Mouse (Mus musculus) intestine, embryonic 15.5 days (tissue): ENCODE data around the gene Sema4c. TPM values are rescaled to one million over a fixed set of nuclear protein-coding genes. Genes with fewer than 3 reads are reported as not detected.

Source experiments
- ATAC-seq: fragments of 200-750 bp; cut with Nextera tagmentation; 2 replicates; pipeline ENCODE4 v1.8.0; 2017; ENCODE audit warnings: moderate TSS enrichment, moderate library complexity
- H3K27ac ChIP-seq: fragments of 300-500 bp; sonication (generic); 2 replicates; pipeline ENCODE4 v1.5.1; 2015; ENCODE audit warnings: mild to moderate bottlenecking, inconsistent platforms
- H3K27me3 ChIP-seq: fragments of 300-500 bp; sonication (generic); replicated peaks from 2 replicates; pipeline ENCODE4 v1.6.1; 2015; ENCODE audit warnings: inconsistent platforms
- H3K36me3 ChIP-seq: fragments of 300-500 bp; sonication (generic); 2 replicates; pipeline ENCODE4 v1.6.1; 2015; ENCODE audit warnings: inconsistent platforms
- H3K4me1 ChIP-seq: fragments of 300-500 bp; sonication (generic); replicated peaks from 2 replicates; pipeline ENCODE4 v1.6.1; 2015; ENCODE audit warnings: inconsistent platforms
- H3K4me2 ChIP-seq: fragments of 300-500 bp; sonication (generic); replicated peaks from 2 replicates; pipeline ENCODE4 v1.6.1; 2015; ENCODE audit warnings: mild to moderate bottlenecking, inconsistent platforms
- H3K4me3 ChIP-seq: fragments of 300-500 bp; sonication (generic); replicated peaks from 2 replicates; pipeline ENCODE4 v1.5.1; 2015; ENCODE audit warnings: inconsistent platforms
- H3K9ac ChIP-seq: fragments of 300-500 bp; sonication (generic); 2 replicates; pipeline ENCODE4 v1.6.1; 2015; ENCODE audit warnings: inconsistent platforms
- H3K9me3 ChIP-seq: fragments of 300-500 bp; sonication (generic); 2 replicates; pipeline ENCODE4 v1.6.1; 2016; ENCODE audit warnings: inconsistent platforms
- WGBS: fragments of 180-500 bp; shearing (Covaris S2); methylation state at CpG from one replicate; pipeline ENCODE4 v1.1.7; 2015; 5-methylcytosine and 5-hydroxymethylcytosine counted together
- polyA plus RNA-seq: library from polyadenylated mRNA; unstranded; fragments of >200 nt; fragmentation: Nextera tagmentation; extraction: Ambion mirVana; gene quantifications from 2 replicates; pipeline ENCODE4 v1.2.1, GENCODE M21; 2015

Sema4c gene
- polyA plus RNA-seq, 1 experiment from 2014 or later: 11.6 TPM

DNA sequence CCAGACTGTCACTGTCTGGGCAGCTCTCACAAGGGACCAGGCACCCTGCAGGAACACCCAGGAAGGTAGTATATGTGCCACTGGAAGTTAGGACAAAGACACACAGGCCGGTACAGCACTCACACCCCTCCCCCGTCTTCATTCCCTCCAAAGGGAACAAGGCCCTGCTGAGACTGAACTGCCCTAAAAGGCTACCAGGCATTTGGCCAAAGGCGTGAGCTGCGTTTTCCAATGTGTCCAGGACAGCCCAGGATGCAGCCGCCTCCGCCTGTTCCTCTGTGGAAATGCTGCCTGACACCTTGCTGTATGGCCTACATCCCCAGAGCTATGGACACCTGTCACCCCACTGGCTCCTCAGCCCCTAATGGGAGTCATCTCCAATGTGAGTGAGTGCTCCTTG, 31.3 kb upstream of the Sema4c start:
- peak; percentile 32 for ATAC-seq
- Histone ChIP-seq H3K4me2 (no peak overlapping the region), H3K27ac (peak overlapping the region; percentile 68), H3K9ac (peak overlapping the region; percentile 13; the same call in 1 of the 2 replicates), H3K36me3 (no peaks in the 10 kb centered on the region), H3K4me1 (peaks cover 37% of the 10 kb centered on the region), H3K9me3 (no peaks in the 10 kb centered on the region), H3K4me3 (no peak overlapping the region), H3K27me3 (no peaks in the 10 kb centered on the region)
- 57% methylated on average over 6 of the region's 6 CpGs for WGBS

- peaks cover 41% of the 10 kb centered on the region for H3K4me1 ChIP-seq
- 0 out of 2 replicates have a peak overlapping the region, but pooled peaks have one; percentile 15 for H3K4me2 ChIP-seq
These were observed 30.6 kb upstream of the Sema4c start for GRCm38 (mm10) chr1:36588476-36589450.

DNA sequence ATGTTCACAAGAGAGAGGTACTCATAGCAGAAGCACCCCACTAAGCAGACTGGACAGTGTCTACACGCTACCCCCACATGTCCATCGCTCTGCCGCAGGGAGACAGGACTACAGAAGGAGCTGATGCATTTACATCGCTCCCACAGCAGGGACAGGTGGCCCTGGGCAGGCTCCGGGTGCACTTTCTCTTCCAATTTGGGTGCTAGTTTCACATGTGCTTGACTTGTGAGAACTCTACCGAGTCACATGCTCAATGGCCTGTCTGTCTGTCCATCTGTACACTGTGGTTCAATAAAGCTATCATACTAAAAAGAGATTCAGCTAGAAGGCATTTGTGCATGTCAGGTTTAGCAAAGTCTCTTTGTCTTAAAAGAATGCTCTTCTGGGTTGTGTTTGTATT, 29.7 kb upstream of the Sema4c start:
- Histone ChIP-seq H3K36me3 (no peaks in the 10 kb centered on the region), H3K9me3 (no peaks in the 10 kb centered on the region), H3K4me2 (no peak overlapping the region), H3K27me3 (no peaks in the 10 kb centered on the region), H3K9ac (no peak overlapping the region), H3K4me3 (no peak overlapping the region), H3K4me1 (peaks cover 42% of the 10 kb centered on the region), H3K27ac (peak overlapping the region; percentile 68)
- 92% methylated on average over 6 of the region's 6 CpGs for WGBS
- no peak for ATAC-seq

More at GRCm38 (mm10) chr1:36588476-36589450, 30.6 kb upstream of the Sema4c start:
- Histone ChIP-seq H3K9ac (peak overlapping the region; percentile 13; the same call in 1 of the 2 replicates), H3K4me3 (no peak overlapping the region), H3K27ac (peak overlapping the region; percentile 68), H3K9me3 (no peaks in the 10 kb centered on the region), H3K36me3 (no peaks in the 10 kb centered on the region), H3K27me3 (no peaks in the 10 kb centered on the region)
- WGBS: 48% methylated on average over 13 of the region's 13 CpGs
- ATAC-seq: peak; percentile 60

- Histone ChIP-seq H3K4me2 (no peak overlapping the region), H3K4me3 (no peak overlapping the region), H3K36me3 (no peaks in the 10 kb centered on the region), H3K9me3 (no peaks in the 10 kb centered on the region), H3K9ac (no peak overlapping the region), H3K4me1 (peaks cover 38% of the 10 kb centered on the region), H3K27me3 (no peaks in the 10 kb centered on the region), H3K27ac (no peak overlapping the region)
- 45% methylated on average over 4 of the region's 4 CpGs for WGBS
- ATAC-seq: no peak
These were observed 28.1 kb upstream of the Sema4c start for GRCm38 (mm10) chr1:36586288-36586687.

DNA sequence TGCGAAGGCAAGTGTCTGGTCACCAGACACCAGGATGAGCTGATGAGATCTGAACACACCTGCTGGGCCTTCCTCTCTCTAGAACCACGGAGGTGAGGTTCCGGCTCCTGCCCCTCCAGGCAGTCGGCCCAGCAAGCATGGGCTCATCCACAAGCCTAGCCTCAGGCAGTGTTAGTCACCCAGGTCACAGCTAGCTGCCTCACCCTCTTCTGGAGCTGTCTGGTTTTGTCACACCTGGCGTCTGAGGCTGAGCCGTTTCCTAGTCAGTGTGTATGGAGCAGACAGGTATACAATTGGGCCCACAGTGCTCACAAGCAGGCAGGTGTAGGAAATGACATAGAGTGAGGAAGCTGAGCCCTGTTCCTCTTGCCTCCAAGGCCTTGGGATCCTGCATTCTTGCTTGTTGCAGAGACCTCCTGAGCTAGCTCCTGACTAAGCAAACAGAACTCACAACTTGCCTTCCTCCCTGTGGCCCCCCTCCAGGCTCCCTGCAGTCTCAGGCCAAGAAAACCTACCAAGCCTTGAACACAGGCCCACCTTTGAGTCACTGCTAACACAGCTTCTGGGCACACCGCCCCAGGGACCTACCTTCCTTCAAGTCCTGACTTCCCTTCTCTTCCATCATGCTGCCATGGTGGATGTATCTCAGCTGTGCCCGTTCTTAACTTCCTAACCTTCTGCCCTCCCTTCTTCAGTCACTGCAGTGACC, 25.4 kb upstream of the Sema4c start:
- H3K4me1 ChIP-seq: peaks cover 34% of the 10 kb centered on the region
- no peak for ATAC-seq
- H3K27ac ChIP-seq: no peak overlapping the region
- H3K4me2 ChIP-seq: no peak overlapping the region
- 72% methylated on average over 8 of the region's 8 CpGs for WGBS
- H3K4me3 ChIP-seq: no peak overlapping the region
- no peaks in the 10 kb centered on the region for H3K36me3 ChIP-seq
- H3K9me3 ChIP-seq: no peaks in the 10 kb centered on the region
- H3K9ac ChIP-seq: no peak overlapping the region
- H3K27me3 ChIP-seq: no peaks in the 10 kb centered on the region

- H3K27me3 ChIP-seq: no peaks in the 10 kb centered on the region
- no peaks in the 10 kb centered on the region for H3K36me3 ChIP-seq
- ATAC-seq: no peak
- H3K4me1 ChIP-seq: peaks cover 27% of the 10 kb centered on the region
- H3K9ac ChIP-seq: no peak overlapping the region
- 79% methylated on average over 8 of the region's 8 CpGs for WGBS
- H3K4me3 ChIP-seq: no peak overlapping the region
- H3K9me3 ChIP-seq: no peaks in the 10 kb centered on the region
- no peak overlapping the region for H3K27ac ChIP-seq
- H3K4me2 ChIP-seq: no peak overlapping the region
These were observed 24.1 kb upstream of the Sema4c start for GRCm38 (mm10) chr1:36582211-36582610.

DNA sequence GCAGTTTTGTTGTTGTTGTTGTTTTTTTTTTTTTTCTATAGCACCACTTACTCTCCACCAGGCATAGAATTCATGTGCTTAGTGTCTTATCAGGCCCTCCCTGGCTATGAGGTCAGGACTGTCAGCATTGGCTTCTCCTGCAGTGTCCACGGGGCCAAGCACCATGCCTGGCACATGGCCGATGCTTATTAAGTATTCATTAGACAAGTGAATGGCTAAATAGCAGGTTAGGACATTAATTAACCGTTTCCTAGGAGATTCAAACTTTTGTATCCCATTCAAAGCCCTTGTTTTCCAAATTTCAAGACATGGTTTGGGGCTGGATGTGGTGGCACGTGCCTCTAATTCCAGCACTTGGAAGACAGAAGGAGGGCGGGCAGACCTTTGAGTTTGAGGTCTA, 23.1 kb upstream of the Sema4c start:
- H3K9me3 ChIP-seq: no peaks in the 10 kb centered on the region
- H3K4me1 ChIP-seq: peaks cover 36% of the 10 kb centered on the region
- H3K27me3 ChIP-seq: no peaks in the 10 kb centered on the region
- H3K4me2 ChIP-seq: peak overlapping the region; percentile 61; the same call in 1 of the 2 replicates
- peak overlapping the region; percentile 90 for H3K27ac ChIP-seq
- WGBS: 81% methylated on average over 5 of the region's 5 CpGs
- no peak for ATAC-seq
- no peaks in the 10 kb centered on the region for H3K36me3 ChIP-seq
- H3K4me3 ChIP-seq: no peak overlapping the region
- H3K9ac ChIP-seq: no peak overlapping the region

DNA sequence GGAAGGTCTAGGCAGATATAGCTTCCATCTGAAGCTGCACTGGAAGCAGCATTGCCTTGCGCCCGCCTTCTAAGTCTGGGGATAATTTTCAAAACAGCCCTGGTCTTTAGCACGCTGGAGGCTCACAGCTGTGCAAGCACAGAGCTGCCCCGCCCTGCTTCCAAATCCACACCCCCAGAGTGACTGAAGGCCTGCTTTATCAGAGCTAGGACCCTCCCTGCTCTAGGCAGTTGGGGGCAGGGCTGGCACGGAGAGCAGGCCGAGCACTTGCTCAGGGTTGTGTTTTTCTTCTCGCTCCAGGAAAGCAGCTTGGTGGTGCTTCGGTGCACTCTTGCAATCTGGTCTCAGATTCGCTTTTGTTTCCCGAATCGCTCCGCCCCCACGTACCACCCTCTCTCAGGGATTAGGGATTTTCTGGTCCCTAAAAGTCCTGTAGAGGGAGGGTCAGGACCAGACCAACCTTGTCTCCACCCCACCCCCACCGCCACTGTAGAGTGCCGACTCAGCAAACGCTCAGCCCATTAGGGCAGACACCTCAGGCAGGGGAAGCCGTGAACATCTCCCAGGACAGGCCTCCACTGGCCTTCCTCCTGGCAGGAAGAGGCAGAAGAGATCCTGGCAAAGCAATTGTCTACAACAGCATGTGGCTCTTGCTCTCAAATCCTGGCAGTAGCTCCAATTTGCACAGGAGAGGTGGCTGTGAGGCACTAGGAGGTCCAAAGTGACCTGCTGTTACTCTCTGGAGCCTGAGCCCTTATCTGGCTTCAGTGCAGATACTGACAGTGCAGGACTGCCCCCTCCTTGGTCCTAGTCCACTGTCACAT, 22.4 kb upstream of the Sema4c start:
- peak overlapping the region; percentile 35 for H3K9ac ChIP-seq
- H3K9me3 ChIP-seq: no peaks in the 10 kb centered on the region
- ATAC-seq: peak; percentile 89
- peak overlapping the region; percentile 90 for H3K27ac ChIP-seq
- 2% methylated on average over 17 of the region's 17 CpGs for WGBS
- no peaks in the 10 kb centered on the region for H3K36me3 ChIP-seq
- H3K27me3 ChIP-seq: no peaks in the 10 kb centered on the region
- H3K4me2 ChIP-seq: peak overlapping the region; percentile 61
- peak overlapping the region; percentile 13; the same call in 1 of the 2 replicates for H3K4me3 ChIP-seq
- H3K4me1 ChIP-seq: peaks cover 43% of the 10 kb centered on the region

- WGBS: 19% methylated on average over 6 of the region's 6 CpGs
These were observed 21.8 kb upstream of the Sema4c start for GRCm38 (mm10) chr1:36579974-36580383.

GRCm38 (mm10) chr1:36576991-36577675, 19.0 kb upstream of the Sema4c start:
- Histone ChIP-seq H3K36me3 (no peaks in the 10 kb centered on the region), H3K27me3 (no peaks in the 10 kb centered on the region), H3K4me2 (0 out of 2 replicates have a peak overlapping the region, but pooled peaks have one; percentile 5), H3K9me3 (no peaks in the 10 kb centered on the region; the same call in 1 of the 2 replicates), H3K4me3 (no peak overlapping the region), H3K9ac (no peak overlapping the region), H3K4me1 (peaks cover 66% of the 10 kb centered on the region), H3K27ac (peak overlapping the region; percentile 60)
- ATAC-seq: peak; percentile 81
- WGBS: 56% methylated on average over 6 of the region's 6 CpGs

More at GRCm38 (mm10) chr1:36579974-36580383, 21.8 kb upstream of the Sema4c start:
- H3K27me3 ChIP-seq: no peaks in the 10 kb centered on the region
- peak; percentile 62 for ATAC-seq
- H3K36me3 ChIP-seq: no peaks in the 10 kb centered on the region
- H3K4me1 ChIP-seq: peaks cover 47% of the 10 kb centered on the region
- H3K9me3 ChIP-seq: no peaks in the 10 kb centered on the region
- peak overlapping the region; percentile 13; the same call in 1 of the 2 replicates for H3K4me3 ChIP-seq
- H3K27ac ChIP-seq: peak overlapping the region; percentile 90
- no peak overlapping the region; the same call in 1 of the 2 replicates for H3K9ac ChIP-seq
- peak overlapping the region; percentile 61 for H3K4me2 ChIP-seq

GRCm38 (mm10) chr1:36575347-36575746, 17.2 kb upstream of the Sema4c start:
- no peak for ATAC-seq
- no peak overlapping the region for H3K9ac ChIP-seq
- H3K4me3 ChIP-seq: no peak overlapping the region
- no peak overlapping the region for H3K27ac ChIP-seq
- no peaks in the 10 kb centered on the region; the same call in 1 of the 2 replicates for H3K9me3 ChIP-seq
- H3K4me2 ChIP-seq: no peak overlapping the region
- 50% methylated on average over 6 of the region's 6 CpGs for WGBS
- H3K4me1 ChIP-seq: peaks cover 69% of the 10 kb centered on the region
- no peaks in the 10 kb centered on the region for H3K36me3 ChIP-seq
- H3K27me3 ChIP-seq: no peaks in the 10 kb centered on the region
